Mouse (Mus musculus): ENCODE data around the gene Krtap20-2.
"Not testable (repeated sequence)": the region's sequence is repeated elsewhere in the genome, so short reads cannot be mapped to it uniquely, and the experiment has no call there.

The Krtap20-2 gene

GRCm38 (mm10) chr16:89205561-89205960, at the start of gene Krtap20-2:
TSS of gene Krtap20-2 (plus strand) at chr16:89205861.
- no peak for DNase-seq (ENCODE audit: low spot score)

DNA sequence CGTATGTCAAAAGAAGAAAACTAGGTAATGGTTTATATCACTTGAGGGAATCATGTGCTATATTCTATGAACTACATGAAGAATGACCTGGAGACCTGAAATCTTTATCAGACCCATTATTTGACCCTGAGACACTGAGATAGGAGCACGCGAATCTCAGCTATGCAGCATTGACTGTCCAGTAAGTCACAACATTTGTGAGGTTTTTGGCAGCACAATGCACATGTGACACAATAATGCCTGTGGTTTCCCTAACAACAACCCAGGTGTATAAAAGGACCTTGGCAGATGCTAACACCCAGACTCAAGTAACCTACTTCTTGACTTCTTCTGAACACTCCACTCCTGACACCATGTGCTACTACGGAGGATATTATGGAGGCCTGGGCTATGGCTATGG, 48.0 kb upstream of the Krtap20-2 start, which contains the start of gene Gm9789:
Gene Gm9789, plus strand, starts transcription at position 301 of the 400 bp plus-strand sequence.
- no peak for DNase-seq (ENCODE audit: low spot score)

DNA sequence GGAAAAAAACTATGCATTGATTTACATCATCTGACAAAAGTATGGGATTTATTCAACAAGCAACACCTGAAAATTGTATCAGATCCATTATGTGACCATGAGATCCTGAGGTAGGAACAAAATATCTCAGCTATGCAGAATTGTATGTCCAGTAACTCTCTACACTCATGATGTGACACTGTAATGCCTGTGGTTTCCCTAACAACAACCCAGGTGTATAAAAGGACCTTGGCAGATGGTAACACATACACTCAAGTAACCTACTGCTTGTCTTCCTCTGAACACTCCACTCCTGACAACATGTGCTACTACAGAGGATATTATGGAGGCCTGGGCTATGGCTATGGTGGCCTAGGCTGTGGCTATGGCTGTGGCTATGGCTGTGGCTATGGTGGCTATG, 36.5 kb upstream of the Krtap20-2 start, which contains the start of gene Gm7735:
Gene Gm7735, plus strand, starts transcription at position 301 of the 400 bp plus-strand sequence.
- not testable (repeated sequence) for DNase-seq (ENCODE audit: low spot score)

GRCm38 (mm10) chr16:89174435-89174834, 31.2 kb upstream of the Krtap20-2 start, which contains the start of gene 1110057P08Rik:
TSS of gene 1110057P08Rik (plus strand) at chr16:89174735.
- DNase-seq (ENCODE audit: low spot score): no peak

GRCm38 (mm10) chr16:89188621-89189020, 17.0 kb upstream of the Krtap20-2 start:
- no peak for DNase-seq (ENCODE audit: low spot score)

Measured in yolk sac, embryonic 10.5 days (tissue).